Mouse (Mus musculus) G1E (cell line): Measurements from ENCODE around the gene Slc35c2. TPM values are rescaled to one million over a fixed set of nuclear protein-coding genes. Genes with fewer than 3 reads are reported as not detected.

ENCODE experiments used
- ATAC-seq: 2 replicates; pipeline ENCODE4 v1.8.0; 2016; ENCODE audit warnings: mild to moderate bottlenecking; ENCODE audit not compliant: insufficient number of reproducible peaks, poor library complexity, low FRiP score, severe bottlenecking; ENCODE audit errors: extremely low read depth
- DNase-seq: peaks from one replicate; pipeline ENCODE4 v3.0.0; 2012; ENCODE audit warnings: low spot score
- H3K27me3 ChIP-seq: 2 replicates; pipeline ENCODE4 v1.6.1; 2012; ENCODE audit warnings: mild to moderate bottlenecking, low read length, inconsistent platforms; ENCODE audit not compliant: insufficient read depth
- H3K36me3 ChIP-seq: replicated peaks from 2 replicates; pipeline ENCODE3; 2012; ENCODE audit warnings: mild to moderate bottlenecking, inconsistent platforms
- H3K4me1 ChIP-seq: 2 replicates; pipeline ENCODE4 v1.6.1; 2012; ENCODE audit warnings: low read depth, low read length, inconsistent platforms, mixed read lengths; ENCODE audit not compliant: insufficient read depth
- H3K4me3 ChIP-seq: 2 replicates; pipeline ENCODE4 v1.5.1; 2012; ENCODE audit warnings: low read depth, mild to moderate bottlenecking, inconsistent platforms, low read length, moderate library complexity, mixed read lengths
- H3K9me3 ChIP-seq: replicated peaks from 2 replicates; pipeline ENCODE4 v1.6.1; 2012; ENCODE audit warnings: inconsistent platforms
- CTCF ChIP-seq: IDR thresholded peaks from 2 replicates; pipeline ENCODE4 v1.5.1; 2012; ENCODE audit warnings: low read depth, low read length, inconsistent platforms, mixed read lengths
- GATA1 ChIP-seq: IDR thresholded peaks from 2 replicates; pipeline ENCODE4 v1.6.1; 2012; ENCODE audit warnings: borderline replicate concordance, low read length, inconsistent platforms, mixed read lengths
- GATA2 ChIP-seq: IDR thresholded peaks from 2 replicates; pipeline ENCODE4 v1.6.1; 2012; ENCODE audit warnings: low read depth, low read length, inconsistent platforms, borderline replicate concordance
- POLR2AphosphoS5 ChIP-seq: IDR thresholded peaks from 2 replicates; pipeline ENCODE4 v1.6.1; 2012; ENCODE audit warnings: low read depth, low read length, inconsistent platforms; ENCODE audit not compliant: insufficient replicate concordance
- TAL1 ChIP-seq: conservative IDR thresholded peaks from 2 replicates; pipeline ENCODE4 v1.6.1; 2012; ENCODE audit warnings: low read depth, low read length, inconsistent platforms, mixed read lengths
- polyA plus RNA-seq: library from polyadenylated mRNA; stranded (reverse); fragments of >175 nt; gene quantifications from 2 replicates; pipeline ENCODE4 v1.2.3, GENCODE M21; 2012
- total RNA-seq, 2 experiments: library from RNA; stranded (forward) in 1 of 2; stranded (reverse) in 1 of 2; fragments of 200-1000 nt in 1 of 2; fragments of >200 nt in 1 of 2; fragmentation: Nextera tagmentation in 1 of 2; gene quantifications; 2 replicates each; pipeline ENCODE4 v1.2.3; 2014 to 2017

Gene Slc35c2
- total and polyA plus RNA-seq, 3 experiments = 32.7 to 62.5 (median 41.6) TPM

GRCm38 (mm10) chr2:165326304-165327190, 38.9 kb upstream of the Slc35c2 start, which contains the start of gene Elmo2:
TSS of gene Elmo2 (minus strand) at chr2:165326479.
- peaks cover 31% of the 10 kb centered on the region for H3K36me3 ChIP-seq
- TF ChIP-seq GATA1 (no peak), GATA2 (no peak), POLR2AphosphoS5 (no peak), CTCF (no peak), TAL1 (no peak)
- peak; percentile 93 for DNase-seq
- peak within 1 kb of the TSS; percentile 89 for H3K4me3 ChIP-seq
- ATAC-seq = peak; percentile 93
- H3K9me3 ChIP-seq = no peaks in the 10 kb centered on the region
- H3K4me1 ChIP-seq = peaks cover 48% of the 10 kb centered on the region
- H3K27me3 ChIP-seq = peaks cover 8% of the 10 kb centered on the region

GRCm38 (mm10) chr2:165325521-165326303, 38.0 kb upstream of the Slc35c2 start:
- ATAC-seq (no peak), DNase-seq (no peak)
- Histone ChIP-seq H3K4me3 (peak overlapping the region; percentile 89), H3K27me3 (peaks cover 8% of the 10 kb centered on the region), H3K36me3 (peaks cover 40% of the 10 kb centered on the region), H3K4me1 (peaks cover 52% of the 10 kb centered on the region), H3K9me3 (no peaks in the 10 kb centered on the region)
- no peak for TF ChIP-seq CTCF
- no peak for TF ChIP-seq GATA1
- TF ChIP-seq GATA2 = no peak
- TF ChIP-seq POLR2AphosphoS5 = no peak
- TF ChIP-seq TAL1 = no peak

DNA sequence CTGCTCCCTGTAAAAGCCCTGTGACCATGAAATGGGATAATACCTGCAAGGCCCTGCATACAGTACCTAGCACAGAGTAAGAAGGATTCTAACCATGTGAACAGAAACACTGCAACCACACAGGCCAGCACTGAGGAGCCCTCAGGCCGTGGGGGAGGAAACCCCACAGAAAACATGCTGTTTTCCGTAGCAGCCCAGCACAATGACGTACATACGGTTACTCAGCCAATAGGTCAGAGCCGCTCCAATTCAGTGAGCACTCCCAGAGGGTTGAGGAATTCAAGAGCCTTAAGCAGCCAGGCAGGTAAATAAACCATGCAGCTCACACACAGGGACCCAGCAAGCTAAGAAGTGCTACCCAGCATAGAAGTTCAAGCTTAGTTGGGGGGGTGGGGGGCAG, 36.3 kb upstream of the Slc35c2 start:
- no peak for TF ChIP-seq CTCF
- no peak for TF ChIP-seq GATA1
- no peak for TF ChIP-seq POLR2AphosphoS5
- no peak for TF ChIP-seq GATA2
- no peak for TF ChIP-seq TAL1
- no peaks in the 10 kb centered on the region for H3K9me3 ChIP-seq
- no peak for ATAC-seq
- DNase-seq = no peak
- peaks cover 52% of the 10 kb centered on the region for H3K4me1 ChIP-seq
- H3K27me3 ChIP-seq = peaks cover 5% of the 10 kb centered on the region
- H3K4me3 ChIP-seq = no peak overlapping the region
- H3K36me3 ChIP-seq = peaks cover 55% of the 10 kb centered on the region

DNA sequence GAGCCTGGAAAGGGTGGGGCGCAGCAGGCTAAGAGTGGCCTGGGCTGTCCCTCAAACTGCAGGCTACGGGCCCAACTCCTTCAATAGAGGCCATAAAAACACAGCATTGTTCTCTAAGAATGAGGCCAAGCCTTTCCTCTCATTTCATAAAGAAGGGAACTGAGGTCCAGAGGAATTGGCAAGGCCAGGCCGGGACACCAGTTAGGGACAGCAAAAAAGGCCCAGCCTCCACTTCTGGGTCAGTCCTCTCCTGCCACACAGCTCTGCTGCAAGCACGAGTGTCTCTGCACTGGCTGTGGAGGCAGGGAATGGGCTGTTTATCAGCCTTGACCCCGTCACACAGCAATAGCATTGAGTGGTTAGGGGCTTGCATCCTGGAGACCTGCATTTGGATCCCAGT, 35.8 kb upstream of the Slc35c2 start:
- H3K9me3 ChIP-seq = no peaks in the 10 kb centered on the region
- peaks cover 59% of the 10 kb centered on the region for H3K36me3 ChIP-seq
- peaks cover under 1% of the 10 kb centered on the region; the same call in 1 of the 2 replicates for H3K27me3 ChIP-seq
- TF ChIP-seq TAL1 (no peak), CTCF (no peak), GATA2 (no peak), POLR2AphosphoS5 (no peak), GATA1 (no peak)
- ATAC-seq (no peak), DNase-seq (no peak)
- H3K4me1 ChIP-seq = peaks cover 54% of the 10 kb centered on the region
- no peak overlapping the region for H3K4me3 ChIP-seq

DNA sequence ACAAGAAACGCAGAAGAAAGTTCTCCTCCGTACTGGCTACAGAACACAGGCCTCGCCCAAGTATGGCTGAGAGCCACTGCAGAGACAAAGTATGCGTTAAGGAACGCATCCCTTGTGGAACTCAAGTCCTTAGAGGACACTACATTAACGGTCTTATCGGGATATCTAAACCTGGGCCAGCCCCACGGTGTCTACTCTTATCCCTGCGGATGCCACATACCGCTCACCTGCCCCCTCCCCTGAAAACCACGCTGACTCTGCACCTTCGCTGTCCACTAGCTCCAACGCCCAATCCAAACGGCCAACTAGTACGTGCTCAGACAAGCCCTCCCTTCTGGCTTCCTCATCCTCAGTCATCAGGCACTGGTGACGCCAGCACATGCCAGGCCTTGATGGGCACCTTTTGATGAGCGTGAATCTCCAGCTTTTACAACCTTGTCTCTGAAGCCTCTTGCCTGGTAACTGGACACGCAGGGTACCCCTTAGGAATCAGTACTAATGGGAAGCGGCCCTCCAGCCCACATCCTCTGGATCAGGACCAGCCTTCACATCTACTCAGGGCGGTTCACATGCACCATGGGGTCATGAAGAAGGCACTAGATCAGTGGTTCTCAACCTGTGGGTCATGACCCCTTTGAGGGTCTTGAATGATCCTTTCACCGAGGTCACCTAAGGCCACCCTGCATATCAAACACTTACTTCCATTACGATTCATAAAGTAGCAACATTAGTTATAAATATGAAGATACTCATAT, 34.5 kb upstream of the Slc35c2 start:
- Histone ChIP-seq H3K4me1 (peaks cover 60% of the 10 kb centered on the region), H3K27me3 (no peaks in the 10 kb centered on the region), H3K36me3 (peaks cover 72% of the 10 kb centered on the region), H3K9me3 (no peaks in the 10 kb centered on the region), H3K4me3 (no peak overlapping the region; the same call in 1 of the 2 replicates)
- DNase-seq (no peak), ATAC-seq (no peak)
- TF ChIP-seq TAL1 (no peak), POLR2AphosphoS5 (no peak)

DNA sequence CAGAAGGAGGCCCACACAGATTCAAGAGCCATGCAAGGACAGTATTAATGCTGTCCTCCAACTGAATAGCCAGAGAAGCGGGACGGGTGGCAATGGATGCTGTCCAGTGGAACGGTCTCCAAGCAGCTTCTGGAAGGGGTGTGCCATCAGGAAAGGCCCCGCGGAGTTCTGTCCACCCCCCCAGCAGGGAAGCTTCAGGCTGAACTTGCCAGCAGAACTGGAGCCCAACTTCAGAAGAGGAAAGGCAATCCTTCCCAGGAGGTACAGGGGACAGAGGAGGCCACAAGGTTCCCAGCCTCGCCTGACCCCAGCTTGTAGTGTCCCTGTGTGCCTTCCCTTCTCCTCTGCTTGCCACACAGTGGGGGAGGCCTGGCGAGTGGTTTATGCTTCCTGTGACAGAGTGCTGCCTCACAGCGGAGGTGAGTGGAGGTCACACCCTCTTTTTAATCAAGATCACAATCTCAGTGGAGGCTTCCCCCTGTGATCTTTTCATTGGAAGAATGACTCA, 33.8 kb upstream of the Slc35c2 start:
- peaks cover 80% of the 10 kb centered on the region for H3K36me3 ChIP-seq
- TF ChIP-seq POLR2AphosphoS5 (no peak), GATA2 (no peak), CTCF (no peak), TAL1 (no peak), GATA1 (no peak)
- H3K9me3 ChIP-seq = no peaks in the 10 kb centered on the region
- no peak for ATAC-seq
- no peak overlapping the region for H3K4me3 ChIP-seq
- H3K4me1 ChIP-seq = peaks cover 60% of the 10 kb centered on the region
- no peak for DNase-seq
- no peaks in the 10 kb centered on the region for H3K27me3 ChIP-seq
